Mouse (Mus musculus) E14TG2a.4 (cell line): Measurements from ENCODE around the gene Hes3.

Experiments
- H3K27me3 ChIP-seq: 2 replicates; pipeline ENCODE4 v1.6.1; 2014; ENCODE audit warnings: low read length, control low read depth; ENCODE audit not compliant: insufficient read depth
- H3K36me3 ChIP-seq: 2 replicates; pipeline ENCODE4 v1.6.1; 2014; ENCODE audit warnings: low read length, control low read depth; ENCODE audit not compliant: insufficient read depth
- H3K4me1 ChIP-seq: replicated peaks from 2 replicates; pipeline ENCODE4 v1.6.1; 2014; ENCODE audit warnings: low read depth, low read length, control low read depth
- H3K4me3 ChIP-seq: replicated peaks from 2 replicates; pipeline ENCODE4 v1.5.1; 2014; ENCODE audit warnings: mild to moderate bottlenecking, low read length
- H3K9me3 ChIP-seq: 2 replicates; pipeline ENCODE4 v1.6.1; 2014; ENCODE audit warnings: low read length, control low read depth
- CTCF ChIP-seq: conservative IDR thresholded peaks from 2 replicates; pipeline ENCODE4 v1.5.1; 2014; ENCODE audit warnings: low read length
- NANOG ChIP-seq: IDR thresholded peaks from 2 replicates; pipeline ENCODE4 v1.6.1; 2014; ENCODE audit warnings: borderline replicate concordance, low read length, mixed read lengths
- POU5F1 ChIP-seq: IDR thresholded peaks from 2 replicates; pipeline ENCODE4 v1.6.1; 2014; ENCODE audit warnings: low read length, borderline replicate concordance

Gene Hes3

GRCm38 (mm10) chr4:152298836-152299235 is 7.4 kb upstream of the Hes3 start:
- peak overlapping the region; percentile 95; the same call in 1 of the 2 replicates for H3K4me3 ChIP-seq

DNA sequence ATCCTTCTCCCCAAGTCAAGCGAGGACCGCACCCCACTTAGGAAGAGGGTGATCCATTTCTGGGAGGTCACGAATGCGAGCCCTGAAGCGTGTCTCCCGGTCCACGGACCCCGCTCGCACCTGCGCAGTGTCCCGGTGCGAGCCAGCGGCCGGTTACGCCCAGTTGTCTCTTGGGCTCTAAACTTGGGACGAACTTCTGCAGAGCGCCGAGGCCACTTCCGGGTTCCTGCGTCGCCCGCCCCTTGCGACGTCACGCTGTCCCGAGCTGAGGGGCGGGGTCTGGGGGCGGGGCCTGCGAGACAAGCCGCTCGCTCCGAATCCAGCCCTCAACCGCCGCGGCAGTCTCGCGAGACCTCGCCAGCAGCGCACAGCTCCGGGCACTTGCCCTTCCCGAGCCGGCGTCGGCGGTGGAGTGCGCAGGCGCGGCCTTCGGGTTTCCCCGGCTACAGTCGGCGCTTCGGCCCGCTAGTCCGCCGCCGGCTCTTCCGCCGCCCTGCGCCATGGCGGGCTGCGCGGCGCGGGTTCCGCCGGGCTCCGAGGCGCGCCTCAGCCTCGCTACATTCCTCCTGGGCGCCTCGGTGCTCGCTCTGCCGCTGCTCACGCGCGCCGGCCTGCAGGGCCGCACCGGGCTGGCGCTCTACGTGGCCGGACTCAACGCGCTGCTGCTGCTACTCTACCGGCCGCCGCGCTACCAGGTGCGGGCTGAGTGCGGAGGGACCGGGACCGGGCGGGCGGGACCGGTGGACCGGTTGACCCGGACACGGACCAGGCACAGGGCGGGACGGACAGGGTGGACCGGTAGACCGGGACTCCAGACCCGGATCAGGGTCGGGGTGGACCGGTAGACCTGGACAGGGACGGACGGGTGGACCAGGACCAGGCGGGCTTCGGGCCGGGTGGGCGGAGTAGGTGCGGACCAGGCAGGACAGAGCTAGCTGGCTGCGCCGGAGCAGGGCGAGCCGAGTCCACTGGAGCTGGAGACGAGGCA is 5.7 kb upstream of the Hes3 start, which contains the start of gene Icmt:
TSS of gene Icmt (plus strand) at position 354 of the 988 bp plus-strand sequence.
- Histone ChIP-seq H3K4me1 (peaks cover 72% of the 10 kb centered on the region), H3K27me3 (0 out of 2 replicates have a peak, but pooled peaks cover 6% of the 10 kb centered on the region), H3K9me3 (no peaks in the 10 kb centered on the region), H3K36me3 (peaks cover 35% of the 10 kb centered on the region), H3K4me3 (peak within 1 kb of the TSS; percentile 95)
- no peak for TF ChIP-seq CTCF
- TF ChIP-seq NANOG, result no peak
- TF ChIP-seq POU5F1, result no peak

More at GRCm38 (mm10) chr4:152298836-152299235, 7.4 kb upstream of the Hes3 start:
- H3K4me1 ChIP-seq, result peaks cover 64% of the 10 kb centered on the region
- H3K9me3 ChIP-seq, result no peaks in the 10 kb centered on the region
- TF ChIP-seq CTCF (no peak), POU5F1 (no peak), NANOG (no peak)
- H3K36me3 ChIP-seq, result peaks cover 51% of the 10 kb centered on the region
- no peaks in the 10 kb centered on the region for H3K27me3 ChIP-seq

DNA sequence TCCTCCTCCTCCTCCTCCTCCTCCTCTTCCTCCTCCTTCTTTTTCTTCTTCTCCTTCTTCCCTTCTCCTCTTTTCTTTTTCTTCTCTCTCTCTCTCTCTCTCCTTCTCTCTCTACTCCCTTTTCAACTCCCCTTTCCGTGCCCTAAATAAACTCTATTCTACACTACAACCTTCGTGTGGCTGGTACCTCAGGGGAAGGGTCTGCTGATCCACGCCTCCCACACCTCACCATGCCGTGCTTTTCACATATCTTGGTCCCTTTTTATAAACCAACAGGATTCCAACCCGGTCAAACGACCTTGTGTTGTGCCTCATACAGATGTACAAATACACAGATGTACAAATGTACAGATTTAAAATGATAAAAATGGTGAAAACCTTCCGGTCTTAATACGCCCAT is 4.9 kb upstream of the Hes3 start:
- Histone ChIP-seq H3K9me3 (no peaks in the 10 kb centered on the region), H3K4me1 (peaks cover 72% of the 10 kb centered on the region), H3K4me3 (peak overlapping the region; percentile 82), H3K36me3 (peaks cover 27% of the 10 kb centered on the region), H3K27me3 (0 out of 2 replicates have a peak, but pooled peaks cover 10% of the 10 kb centered on the region)
- TF ChIP-seq CTCF, result no peak
- no peak for TF ChIP-seq NANOG
- TF ChIP-seq POU5F1, result no peak

DNA sequence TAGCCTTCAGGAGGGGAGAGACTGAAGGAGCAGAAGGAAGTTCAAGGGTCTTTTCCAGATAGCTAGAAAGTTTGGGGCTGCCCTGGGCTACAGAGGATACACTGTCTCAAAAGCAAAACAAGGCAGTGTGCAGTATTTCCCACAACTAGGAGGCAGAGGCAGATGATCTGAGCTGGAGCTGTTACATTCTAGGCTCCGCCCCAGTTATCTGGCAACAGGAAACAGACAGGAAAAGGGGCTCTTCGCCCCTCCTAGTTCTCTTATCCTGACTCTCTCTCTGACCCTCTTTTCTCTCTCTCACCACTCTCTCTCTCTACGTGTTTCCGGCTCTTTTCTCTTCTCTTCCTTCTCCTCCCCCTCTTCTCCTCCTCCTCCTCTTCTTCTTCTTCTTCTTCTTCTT is 4.5 kb upstream of the Hes3 start:
- peak overlapping the region; percentile 45 for H3K4me3 ChIP-seq
- H3K36me3 ChIP-seq, result peaks cover 22% of the 10 kb centered on the region
- no peaks in the 10 kb centered on the region for H3K9me3 ChIP-seq
- TF ChIP-seq POU5F1 (no peak), NANOG (no peak), CTCF (no peak)
- 0 out of 2 replicates have a peak, but pooled peaks cover 10% of the 10 kb centered on the region for H3K27me3 ChIP-seq
- H3K4me1 ChIP-seq, result peaks cover 75% of the 10 kb centered on the region

GRCm38 (mm10) chr4:152294188-152294929 is 2.9 kb upstream of the Hes3 start:
- H3K27me3 ChIP-seq, result peaks cover 13% of the 10 kb centered on the region; the same call in 1 of the 2 replicates
- H3K4me1 ChIP-seq, result peaks cover 83% of the 10 kb centered on the region
- H3K36me3 ChIP-seq, result peaks cover 7% of the 10 kb centered on the region
- peak; percentile 47 for TF ChIP-seq CTCF
- TF ChIP-seq NANOG, result no peak
- peak overlapping the region; percentile 21; the same call in 1 of the 2 replicates for H3K4me3 ChIP-seq
- H3K9me3 ChIP-seq, result no peaks in the 10 kb centered on the region

DNA sequence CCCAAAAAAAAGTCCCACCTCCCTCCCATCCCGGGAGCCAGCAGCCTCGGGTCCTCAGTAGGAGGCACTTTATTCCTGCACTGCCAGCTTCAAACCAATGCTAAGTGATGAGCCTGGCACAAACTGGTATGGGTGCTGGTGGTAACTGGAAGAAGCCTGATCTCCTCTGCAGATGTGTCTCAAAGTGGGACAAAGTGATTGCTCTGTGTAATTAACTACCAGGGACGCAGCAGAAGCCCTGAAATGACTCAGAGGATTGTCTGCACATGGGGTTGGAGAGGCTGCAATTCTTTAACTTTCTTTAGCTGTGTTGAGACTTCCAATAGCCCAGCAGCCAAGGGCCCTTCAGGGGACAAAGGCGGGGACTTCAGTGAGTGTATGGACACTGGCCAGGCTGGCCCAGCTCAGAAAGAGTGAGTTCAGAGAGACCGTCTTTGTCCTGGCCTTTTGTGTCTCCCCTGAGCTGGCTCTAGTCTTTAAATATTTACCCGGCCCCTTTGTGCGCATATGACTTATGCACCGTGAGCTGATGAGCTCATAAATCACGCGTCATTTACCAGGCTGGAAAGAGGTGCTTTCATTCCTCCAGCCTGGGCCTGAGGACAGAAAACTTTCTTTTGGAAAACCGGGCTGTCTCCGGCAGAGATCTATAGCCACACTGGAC is 772 bp upstream of the Hes3 start:
- Histone ChIP-seq H3K9me3 (peaks cover 7% of the 10 kb centered on the region; the same call in 1 of the 2 replicates), H3K27me3 (peaks cover 28% of the 10 kb centered on the region), H3K4me3 (peak overlapping the region; percentile 43; the same call in 1 of the 2 replicates), H3K36me3 (no peaks in the 10 kb centered on the region), H3K4me1 (peaks cover 81% of the 10 kb centered on the region)
- TF ChIP-seq CTCF, result no peak
- no peak for TF ChIP-seq NANOG
- TF ChIP-seq POU5F1, result no peak

DNA sequence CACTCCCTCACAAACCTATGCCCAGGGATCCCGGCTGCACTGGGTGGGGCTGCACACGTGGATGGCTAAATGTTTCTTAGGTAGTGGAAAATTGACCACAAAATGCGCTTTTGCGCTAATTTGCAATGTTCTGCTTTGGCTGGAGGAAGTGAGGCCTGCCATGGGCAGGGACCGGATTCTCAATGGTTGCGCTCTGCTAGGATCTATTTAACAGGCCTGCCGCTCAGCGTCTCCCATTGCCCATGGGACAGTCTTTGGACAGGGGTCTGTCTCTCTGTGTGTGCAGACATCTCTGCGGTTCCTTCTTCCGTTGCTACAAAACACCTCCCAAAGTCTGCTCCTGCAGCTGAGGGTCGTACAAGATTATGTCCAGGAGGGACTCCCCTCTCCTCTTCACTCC is 471 bp downstream of the Hes3 start:
- peaks cover 39% of the 10 kb centered on the region for H3K27me3 ChIP-seq
- peak overlapping the region; percentile 69 for H3K4me3 ChIP-seq
- H3K4me1 ChIP-seq, result peaks cover 88% of the 10 kb centered on the region
- TF ChIP-seq NANOG (no peak), POU5F1 (no peak), CTCF (no peak)
- peaks cover 7% of the 10 kb centered on the region; the same call in 1 of the 2 replicates for H3K9me3 ChIP-seq
- H3K36me3 ChIP-seq, result no peaks in the 10 kb centered on the region
